Mouse (Mus musculus) MEL (cell line): Measurements from ENCODE around the gene Sart3. TPM values are rescaled to one million over a fixed set of nuclear protein-coding genes. Genes with fewer than 3 reads are reported as not detected.

Experiments used
- DNase-seq: peaks from one replicate; pipeline ENCODE4 v3.0.0; 2011; ENCODE audit warnings: low read depth, low spot score
- H3K27ac ChIP-seq: 2 replicates; pipeline ENCODE4 v1.5.1; 2012; ENCODE audit warnings: low read depth, mild to moderate bottlenecking, control low read depth, low read length, moderate library complexity; ENCODE audit not compliant: control insufficient read depth
- H3K27me3 ChIP-seq, 2 experiments: fragments of 150-350 bp in 1 of 2; sonication (generic) in 1 of 2; 2 replicates each; pipeline ENCODE4 v1.6.1; 2012; ENCODE audit warnings: low read length in 2 of 2, mild to moderate bottlenecking in 2 of 2, improper control_type of control experiment in 1 of 2, moderate library complexity in 1 of 2; ENCODE audit not compliant: insufficient read depth in 2 of 2, control insufficient read depth in 1 of 2
- H3K36me3 ChIP-seq, 2 experiments: 2 replicates each; pipeline ENCODE4 v1.6.1; 2012 to 2014; ENCODE audit warnings: low read length in 2 of 2, improper control_type of control experiment in 1 of 2, inconsistent platforms in 1 of 2, mild to moderate bottlenecking in 1 of 2; ENCODE audit not compliant: insufficient read depth in 2 of 2, control insufficient read depth in 1 of 2
- H3K4me1 ChIP-seq, 2 experiments: fragments of 150-350 bp in 1 of 2; sonication (generic) in 1 of 2; 2 replicates each; pipeline ENCODE4 v1.6.1; 2012; ENCODE audit warnings: low read length in 2 of 2, improper control_type of control experiment in 1 of 2, mild to moderate bottlenecking in 1 of 2; ENCODE audit not compliant: insufficient read depth in 2 of 2, control insufficient read depth in 1 of 2
- H3K4me3 ChIP-seq, 2 experiments: fragments of 150-350 bp in 1 of 2; sonication (generic) in 1 of 2; 2 replicates each; pipeline ENCODE4 v1.5.1; 2012; ENCODE audit warnings: low read depth in 2 of 2, low read length in 2 of 2, mild to moderate bottlenecking in 2 of 2, moderate library complexity in 2 of 2, control low read depth in 1 of 2, improper control_type of control experiment in 1 of 2; ENCODE audit not compliant: control insufficient read depth in 1 of 2, insufficient read depth in 1 of 2
- H3K79me2 ChIP-seq: 2 replicates; pipeline ENCODE4 v1.6.1; 2012; ENCODE audit warnings: mild to moderate bottlenecking, low read length, moderate library complexity; ENCODE audit not compliant: control insufficient read depth, poor library complexity, insufficient read depth
- H3K9ac ChIP-seq: 2 replicates; pipeline ENCODE4 v1.6.1; 2012; ENCODE audit warnings: low read depth, mild to moderate bottlenecking, control low read depth, low read length, moderate library complexity; ENCODE audit not compliant: control insufficient read depth, poor library complexity, severe bottlenecking
- H3K9me3 ChIP-seq: fragments of 150-350 bp; sonication (generic); replicated peaks from 2 replicates; pipeline ENCODE4 v1.6.1; 2012; ENCODE audit warnings: mild to moderate bottlenecking, low read length, improper control_type of control experiment, moderate library complexity; ENCODE audit not compliant: insufficient read depth
- BHLHE40 ChIP-seq: IDR thresholded peaks from 2 replicates; pipeline ENCODE4 v1.6.1; 2012; ENCODE audit warnings: low read depth, mild to moderate bottlenecking, inconsistent platforms, low read length, improper control_type of control experiment, borderline replicate concordance
- CHD1 ChIP-seq: IDR thresholded peaks from 2 replicates; pipeline ENCODE4 v1.6.1; 2012; ENCODE audit warnings: low read depth, mild to moderate bottlenecking, inconsistent platforms, low read length, improper control_type of control experiment
- E2F4 ChIP-seq: IDR thresholded peaks from 2 replicates; pipeline ENCODE4 v1.6.1; 2011; ENCODE audit warnings: low read depth, low read length, improper control_type of control experiment, borderline replicate concordance
- EP300 ChIP-seq, 2 experiments: IDR thresholded peaks; 2 replicates each; pipeline ENCODE4 v1.6.1; 2011; ENCODE audit warnings: improper control_type of control experiment in 2 of 2, low read length in 2 of 2, low read depth in 1 of 2, mild to moderate bottlenecking in 1 of 2
- ETS1 ChIP-seq: IDR thresholded peaks from 2 replicates; pipeline ENCODE4 v1.6.1; 2012; ENCODE audit warnings: low read depth, mild to moderate bottlenecking, inconsistent platforms, low read length, improper control_type of control experiment, moderate library complexity
- JUND ChIP-seq: IDR thresholded peaks from 2 replicates; pipeline ENCODE4 v1.6.1; 2011; ENCODE audit warnings: low read depth, mild to moderate bottlenecking, improper control_type of control experiment, low read length
- MAFK ChIP-seq: IDR thresholded peaks from 2 replicates; pipeline ENCODE4 v1.6.1; 2011; ENCODE audit warnings: low read depth, mild to moderate bottlenecking, low read length, improper control_type of control experiment, borderline replicate concordance
- MAX ChIP-seq: IDR thresholded peaks from 2 replicates; pipeline ENCODE4 v1.6.1; 2011; ENCODE audit warnings: low read length, improper control_type of control experiment
- MAZ ChIP-seq: IDR thresholded peaks from 2 replicates; pipeline ENCODE4 v1.6.1; 2012; ENCODE audit warnings: low read depth, mild to moderate bottlenecking, inconsistent platforms, low read length, improper control_type of control experiment
- MXI1 ChIP-seq: IDR thresholded peaks from 2 replicates; pipeline ENCODE4 v1.6.1; 2011; ENCODE audit warnings: mild to moderate bottlenecking, low read depth, low read length, improper control_type of control experiment
- MYB ChIP-seq: IDR thresholded peaks from 2 replicates; pipeline ENCODE4 v1.6.1; 2011; ENCODE audit warnings: mild to moderate bottlenecking, low read depth, low read length, improper control_type of control experiment
- MYC ChIP-seq: IDR thresholded peaks from 2 replicates; pipeline ENCODE4 v1.6.1; 2011; ENCODE audit warnings: low read depth, mild to moderate bottlenecking, low read length, improper control_type of control experiment, moderate library complexity
- NELFE ChIP-seq: IDR thresholded peaks from 2 replicates; pipeline ENCODE4 v1.6.1; 2011; ENCODE audit warnings: low read depth, low read length, improper control_type of control experiment
- NRF1 ChIP-seq: IDR thresholded peaks from 2 replicates; pipeline ENCODE4 v1.6.1; 2014; ENCODE audit warnings: low read depth, mild to moderate bottlenecking, inconsistent platforms, low read length, improper control_type of control experiment, moderate library complexity; ENCODE audit not compliant: poor library complexity, insufficient read depth, severe bottlenecking
- POLR2A ChIP-seq, 2 experiments: IDR thresholded peaks; 2 replicates each; pipeline ENCODE4 v1.6.1; 2011 to 2012; ENCODE audit warnings: low read length in 2 of 2, mild to moderate bottlenecking in 2 of 2, control low read depth in 1 of 2, improper control_type of control experiment in 1 of 2, low read depth in 1 of 2, moderate library complexity in 1 of 2; ENCODE audit not compliant: control insufficient read depth in 1 of 2, insufficient read depth in 1 of 2, poor library complexity in 1 of 2
- POLR2AphosphoS5 ChIP-seq: IDR thresholded peaks from 2 replicates; pipeline ENCODE4 v1.6.1; 2012; ENCODE audit warnings: low read depth, borderline replicate concordance, mild to moderate bottlenecking, inconsistent platforms, low read length, moderate library complexity, mixed read lengths
- RCOR1 ChIP-seq: IDR thresholded peaks from 2 replicates; pipeline ENCODE4 v1.6.1; 2012; ENCODE audit warnings: low read depth, mild to moderate bottlenecking, inconsistent platforms, low read length, improper control_type of control experiment
- SIN3A ChIP-seq: IDR thresholded peaks from 2 replicates; pipeline ENCODE4 v1.6.1; 2012; ENCODE audit warnings: low read length, improper control_type of control experiment, inconsistent platforms
- SMC3 ChIP-seq: IDR thresholded peaks from 2 replicates; pipeline ENCODE4 v1.6.1; 2011; ENCODE audit warnings: low read depth, low read length, improper control_type of control experiment
- TCF12 ChIP-seq: IDR thresholded peaks from 2 replicates; pipeline ENCODE4 v1.6.1; 2014; ENCODE audit warnings: low read depth, mild to moderate bottlenecking, inconsistent platforms, low read length, improper control_type of control experiment, moderate library complexity
- UBTF ChIP-seq: IDR thresholded peaks from 2 replicates; pipeline ENCODE4 v1.6.1; 2012; ENCODE audit warnings: low read depth, mild to moderate bottlenecking, inconsistent platforms, low read length, improper control_type of control experiment, moderate library complexity, borderline replicate concordance; ENCODE audit not compliant: insufficient read depth
- polyA plus RNA-seq, 2 experiments: library from polyadenylated mRNA; stranded (reverse) in 1 of 2; unstranded in 1 of 2; fragments of >175 nt in 1 of 2; fragments of >200 nt in 1 of 2; gene quantifications; 2 replicates each; pipeline versions ENCODE4 v1.2.1 to v1.2.4; 2012; ENCODE audit warnings: low replicate concordance in 2 of 2, low read depth in 1 of 2; ENCODE audit not compliant: insufficient read length in 2 of 2, insufficient read depth in 1 of 2, missing spikeins in 1 of 2
- total RNA-seq: library from RNA; depleted of rRNA; stranded (reverse); fragments of 300-350 nt; gene quantifications from 2 replicates; pipeline ENCODE4 v1.2.3, GENCODE M21; 2012

Sart3 gene
- total and polyA plus RNA-seq, 3 experiments: 41.4 to 74.4 TPM; not detected in 1

DNA sequence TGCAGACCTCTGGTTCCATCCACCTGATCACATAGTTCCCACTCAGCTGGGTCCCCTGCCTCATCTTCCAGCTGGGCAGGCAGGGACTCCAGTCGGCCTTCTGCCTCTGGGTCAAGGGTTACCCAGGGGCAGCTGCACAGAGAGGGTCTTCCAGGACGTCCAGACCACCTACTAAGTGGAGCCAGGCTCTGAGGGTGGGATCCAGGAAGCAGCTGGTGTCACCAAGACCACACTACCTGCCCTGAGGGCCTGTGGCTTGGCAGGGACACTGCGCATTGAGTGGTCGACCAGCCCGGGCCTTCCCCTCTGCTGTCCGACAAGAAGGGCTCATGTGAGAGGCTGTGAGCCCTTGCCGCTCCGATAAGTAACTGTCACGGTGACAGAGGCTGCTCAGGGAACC is 35.4 kb upstream of the Sart3 start:
- H3K79me2 ChIP-seq: no peaks in the 10 kb centered on the region
- no peak overlapping the region for H3K4me3 ChIP-seq
- H3K9ac ChIP-seq: no peak overlapping the region
- TF ChIP-seq SMC3 (no peak), MXI1 (no peak)
- no peak for DNase-seq
- no peaks in the 10 kb centered on the region for H3K36me3 ChIP-seq
- no peak overlapping the region for H3K27ac ChIP-seq
- no peaks in the 10 kb centered on the region; a peak in 1 of 4 replicates for H3K27me3 ChIP-seq
- H3K4me1 ChIP-seq: no peaks in the 10 kb centered on the region
- H3K9me3 ChIP-seq: no peaks in the 10 kb centered on the region

DNA sequence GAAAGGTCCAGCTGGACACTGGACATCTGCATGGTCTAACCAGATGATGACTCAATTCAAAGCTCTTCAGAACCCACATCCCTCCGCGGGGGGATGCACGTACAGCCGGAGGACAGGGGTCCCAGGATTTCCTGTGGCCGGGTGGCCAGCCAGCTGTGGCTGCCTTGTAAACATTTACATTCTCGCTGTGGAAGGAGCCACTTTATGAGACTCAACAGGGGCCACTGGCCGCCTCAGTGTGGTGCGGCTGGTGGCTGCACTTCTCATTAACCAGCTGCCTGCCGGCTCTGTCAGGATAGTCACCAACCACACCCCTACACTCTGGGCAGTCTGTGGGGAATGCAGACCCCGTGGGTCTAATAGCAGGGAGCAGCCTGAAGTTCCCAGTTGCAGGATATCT is 34.1 kb upstream of the Sart3 start:
- Histone ChIP-seq H3K9me3 (no peaks in the 10 kb centered on the region), H3K9ac (no peak overlapping the region), H3K36me3 (no peaks in the 10 kb centered on the region), H3K4me1 (no peaks in the 10 kb centered on the region), H3K27ac (no peak overlapping the region), H3K27me3 (no peaks in the 10 kb centered on the region; a peak in 1 of 4 replicates), H3K79me2 (no peaks in the 10 kb centered on the region), H3K4me3 (no peak overlapping the region)
- DNase-seq: no peak
- TF ChIP-seq MAFK: no peak
- TF ChIP-seq POLR2AphosphoS5: no peak
- TF ChIP-seq MXI1: no peak
- no peak for TF ChIP-seq BHLHE40
- no peak for TF ChIP-seq RCOR1
- TF ChIP-seq CHD1: no peak
- no peak for TF ChIP-seq POLR2A (IDR thresholded peaks at IDR 0.05; ENCODE audit: control insufficient read depth in 1 of 2, insufficient read depth in 1 of 2, low read depth in 1 of 2, low read length in 2 of 2, poor library complexity in 1 of 2)
- TF ChIP-seq MAX: no peak
- TF ChIP-seq MYC: no peak
- no peak for TF ChIP-seq ETS1
- TF ChIP-seq MYB: no peak
- TF ChIP-seq JUND: no peak
- TF ChIP-seq SIN3A: no peak

DNA sequence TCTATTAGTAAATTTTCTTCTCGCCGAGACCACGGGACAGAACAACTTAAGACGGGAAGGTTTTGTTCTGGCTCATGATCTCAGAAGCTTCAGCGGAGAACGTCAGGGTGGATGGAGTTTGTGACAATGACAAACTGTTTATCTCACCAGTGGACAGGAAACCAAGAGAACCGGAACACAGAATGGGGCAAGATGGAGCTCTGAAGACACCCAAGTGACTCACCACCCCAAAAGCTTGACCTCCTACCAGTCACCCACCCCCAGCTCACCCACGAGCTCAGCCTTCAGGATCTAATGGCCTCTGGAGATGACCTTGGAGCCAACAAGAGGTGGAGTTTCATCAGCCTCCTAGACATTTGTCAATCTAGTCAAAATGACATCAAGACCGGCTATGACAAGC is 33.0 kb upstream of the Sart3 start:
- Histone ChIP-seq H3K27ac (no peak overlapping the region), H3K4me1 (no peaks in the 10 kb centered on the region), H3K36me3 (no peaks in the 10 kb centered on the region), H3K79me2 (no peaks in the 10 kb centered on the region), H3K27me3 (no peaks in the 10 kb centered on the region; a peak in 1 of 4 replicates), H3K4me3 (no peak overlapping the region), H3K9me3 (no peaks in the 10 kb centered on the region), H3K9ac (no peak overlapping the region)
- no peak for TF ChIP-seq UBTF
- TF ChIP-seq JUND: no peak
- TF ChIP-seq NRF1: no peak
- no peak for TF ChIP-seq MAZ
- TF ChIP-seq NELFE: no peak
- no peak for TF ChIP-seq EP300 (IDR thresholded peaks at IDR 0.05; ENCODE audit: low read depth in 1 of 2, low read length in 2 of 2)
- TF ChIP-seq E2F4: no peak
- TF ChIP-seq TCF12: no peak
- no peak for DNase-seq
